Comparison of ENCODE assay signal across 13 mouse cellular contexts in genomic region chr15:22870679-22871078, GRCm38 (mm10).
DNase-seq lines count a peak whose midpoint lies in the region.
"Had no signal": no experiment of that assay in that cellular context is flagged by ENCODE, and none has a peak within 500 bp of the region (broad histone marks: within the 10 kb centered on the region; RNA-seq: fewer than 3 reads in every experiment).

No protein-coding gene starts in this region.

- peak; percentile 4 for DNase-seq in kidney, adult 9 months
- DNase-seq in kidney, postnatal 14 days, result no peak
- DNase-seq in retina, postnatal 1 day, result peak; percentile 4
- DNase-seq in retina, embryonic 14.5 days (ENCODE audit: low spot score), result no peak
- peak; percentile 8 for DNase-seq in hindlimb bud, embryonic 11.5 days (ENCODE audit: extremely low spot score, low read depth, low spot score)
- DNase-seq in right cerebral cortex, adult 18-20 months, result no peak
- DNase-seq: adrenal gland, adult 8-10 months; adrenal gland, postnatal 36 days; cerebellum, adult 11 months; cerebellum, adult 8-10 months; cerebellum, postnatal 14 days; gastrocnemius, adult 2 months; gastrocnemius, postnatal 25 days had no signal

Comparison
In these comparisons a context has a peak if more than half of its experiments do, and no peak if none do; other contexts are left out.
1. DNase-seq: peak in kidney, adult 9 months (single experiment), retina, postnatal 1 day (single experiment) and hindlimb bud, embryonic 11.5 days (single experiment); none in kidney, postnatal 14 days (single experiment), retina, embryonic 14.5 days (single experiment) and right cerebral cortex, adult 18-20 months (single experiment).